Mouse (Mus musculus) liver, embryonic 16.5 days (tissue): ENCODE measurements around the gene Smad1. TPM values are rescaled to one million over a fixed set of nuclear protein-coding genes. Genes with fewer than 3 reads are reported as not detected.

Source experiments
- ATAC-seq: fragments of 200-750 bp; cut with Nextera tagmentation; 2 replicates; pipeline ENCODE4 v1.8.0; 2017; ENCODE audit warnings: low read depth, mild to moderate bottlenecking, moderate number of reproducible peaks, moderate library complexity
- H3K27ac ChIP-seq: fragments of 300-500 bp; sonication (generic); 2 replicates; pipeline ENCODE4 v1.5.1; 2014; ENCODE audit warnings: mild to moderate bottlenecking, low read length
- H3K27me3 ChIP-seq: fragments of 300-500 bp; sonication (generic); 2 replicates; pipeline ENCODE4 v1.6.1; 2014; ENCODE audit warnings: low read depth, low read length, mixed read lengths; ENCODE audit not compliant: control insufficient read depth, insufficient read depth
- H3K36me3 ChIP-seq: fragments of 300-500 bp; sonication (generic); 2 replicates; pipeline ENCODE4 v1.6.1; 2014; ENCODE audit warnings: mild to moderate bottlenecking; ENCODE audit not compliant: control insufficient read depth, insufficient read depth
- H3K4me1 ChIP-seq: fragments of 300-500 bp; sonication (generic); 2 replicates; pipeline ENCODE4 v1.6.1; 2014; ENCODE audit warnings: low read depth, low read length, mixed read lengths; ENCODE audit not compliant: control insufficient read depth
- H3K4me2 ChIP-seq: fragments of 300-500 bp; sonication (generic); 2 replicates; pipeline ENCODE4 v1.6.1; 2014; ENCODE audit warnings: low read depth, low read length, mixed read lengths
- H3K4me3 ChIP-seq: fragments of 300-500 bp; sonication (generic); 2 replicates; pipeline ENCODE4 v1.5.1; 2014; ENCODE audit warnings: low read depth, mild to moderate bottlenecking, low read length
- H3K9ac ChIP-seq: fragments of 300-500 bp; sonication (generic); 2 replicates; pipeline ENCODE4 v1.6.1; 2014; ENCODE audit warnings: low read depth, low read length
- H3K9me3 ChIP-seq: fragments of 300-500 bp; sonication (generic); replicated peaks from 2 replicates; pipeline ENCODE4 v1.6.1; 2016; ENCODE audit warnings: low read length; ENCODE audit not compliant: control insufficient read depth
- WGBS: fragments of 180-500 bp; shearing (Covaris S2); extraction: QIAGEN DNeasy Blood & Tissue Kit; methylation state at CpG from one replicate; pipeline ENCODE4 v1.1.7; 2014; ENCODE audit not compliant: insufficient replicate concordance; 5-methylcytosine and 5-hydroxymethylcytosine counted together
- polyA plus RNA-seq: library from polyadenylated mRNA; unstranded; fragments of >200 nt; fragmentation: Nextera tagmentation; extraction: Ambion mirVana; gene quantifications from 2 replicates; pipeline ENCODE4 v1.2.1, GENCODE M21; 2015

The Smad1 gene
- polyA plus RNA-seq, 1 experiment from 2014 or later = 6.9 TPM

DNA sequence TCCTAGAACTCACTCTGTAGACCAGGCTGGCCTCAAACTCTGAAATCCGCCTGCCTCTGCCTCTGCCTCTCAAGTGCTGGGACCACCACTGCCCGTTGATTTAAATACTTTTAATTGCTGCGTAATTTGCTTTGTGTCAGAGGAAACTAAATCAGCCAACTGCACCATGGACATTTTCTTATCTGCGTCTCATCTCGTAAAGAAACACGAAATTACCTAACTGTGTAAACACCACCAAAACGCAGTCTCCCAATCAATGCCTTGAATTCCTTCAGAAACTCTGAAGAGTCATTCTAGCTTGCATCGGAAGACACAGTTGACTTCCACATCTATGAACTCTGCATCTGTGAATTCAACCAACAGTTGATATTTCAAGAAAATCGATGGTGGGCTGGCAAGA is 22.7 kb downstream of the Smad1 start:
- Histone ChIP-seq H3K9ac (no peak overlapping the region), H3K4me1 (peaks cover 19% of the 10 kb centered on the region), H3K9me3 (no peaks in the 10 kb centered on the region), H3K36me3 (no peaks in the 10 kb centered on the region), H3K27ac (no peak overlapping the region), H3K4me2 (no peak overlapping the region), H3K27me3 (no peaks in the 10 kb centered on the region), H3K4me3 (no peak overlapping the region)
- WGBS = 62% methylated on average over 9 of the region's 9 CpGs
- no peak for ATAC-seq

DNA sequence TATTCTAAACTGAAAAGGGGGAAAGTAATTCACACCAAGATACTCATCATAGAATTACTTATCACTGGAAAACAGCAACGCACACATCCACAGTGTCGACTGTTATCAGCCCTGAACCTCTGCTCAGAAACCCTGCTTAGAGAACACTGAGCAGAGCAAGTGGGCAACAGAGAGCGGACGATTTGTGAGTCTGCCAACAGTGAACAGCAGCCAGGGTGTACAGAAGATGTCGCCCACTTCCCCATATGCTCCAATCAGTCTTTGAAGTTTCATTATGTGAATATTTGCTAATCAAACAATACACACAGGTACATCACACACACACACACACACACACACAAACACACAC is 23.6 kb downstream of the Smad1 start:
- Histone ChIP-seq H3K9me3 (no peaks in the 10 kb centered on the region), H3K27ac (peak overlapping the region; percentile 58; the same call in 1 of the 2 replicates), H3K4me3 (no peak overlapping the region), H3K9ac (no peak overlapping the region), H3K36me3 (no peaks in the 10 kb centered on the region), H3K27me3 (no peaks in the 10 kb centered on the region), H3K4me2 (peak overlapping the region; percentile 44), H3K4me1 (peaks cover 19% of the 10 kb centered on the region)
- ATAC-seq = peak; percentile 72
- WGBS = 6% methylated on average over 5 of the region's 5 CpGs

DNA sequence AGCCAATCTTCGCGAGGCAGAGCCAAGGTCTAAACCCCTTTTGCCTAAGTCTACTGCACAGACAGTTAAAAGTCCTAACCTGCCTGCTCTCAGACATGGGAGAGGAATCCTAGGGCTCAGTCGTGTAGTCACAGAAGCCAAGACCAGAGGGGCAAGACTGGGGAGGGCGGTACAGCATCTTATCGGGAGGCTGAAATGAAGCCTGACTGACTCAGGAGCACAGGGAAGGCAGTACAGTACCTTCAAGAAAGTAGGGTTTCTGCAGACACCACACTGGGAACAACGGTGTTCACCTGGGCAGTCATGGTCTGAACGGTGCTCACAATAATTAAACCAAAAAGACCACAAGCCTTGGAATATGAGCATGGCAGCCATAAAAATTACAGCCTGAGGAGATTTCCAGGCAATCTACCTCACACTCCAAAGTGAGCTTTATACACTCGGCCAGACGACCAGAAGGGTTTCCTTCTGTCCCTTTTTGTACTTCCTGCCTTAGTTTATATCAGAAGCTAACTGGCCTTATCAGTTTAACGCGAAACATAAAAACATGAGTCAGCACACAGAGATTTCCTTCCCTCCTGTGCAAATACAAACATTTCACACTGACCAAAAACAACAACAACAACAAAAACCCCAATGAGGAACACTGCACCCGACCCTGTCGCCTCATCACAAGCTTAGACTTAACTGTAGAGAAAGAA is 24.1 kb downstream of the Smad1 start:
- 0 out of 2 replicates have a peak overlapping the region, but pooled peaks have one; percentile 18 for H3K4me3 ChIP-seq
- peak; percentile 28; the same call in 1 of the 2 replicates for ATAC-seq

DNA sequence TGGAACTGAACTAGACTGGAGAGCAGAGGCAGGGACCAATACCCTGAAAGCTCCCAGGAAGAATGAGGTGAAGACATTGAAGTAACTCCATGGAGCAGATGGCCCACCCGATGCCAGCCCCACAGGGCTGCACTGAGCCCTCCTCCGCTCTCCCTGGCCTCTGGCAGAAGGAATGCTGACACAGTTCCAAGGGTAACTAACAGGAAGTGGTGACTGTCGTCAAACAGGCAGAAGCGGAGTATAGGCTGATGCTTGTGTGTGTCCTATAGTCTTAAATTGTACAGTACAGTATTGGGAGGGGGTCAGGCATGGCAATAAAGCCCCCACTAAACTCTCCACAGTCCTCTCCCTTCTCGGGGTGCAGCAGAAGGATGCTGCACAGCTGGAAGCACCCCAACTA is 24.9 kb downstream of the Smad1 start:
- no peak overlapping the region for H3K4me2 ChIP-seq
- 25% methylated on average over 5 of the region's 5 CpGs for WGBS
- no peaks in the 10 kb centered on the region for H3K9me3 ChIP-seq
- no peak overlapping the region for H3K9ac ChIP-seq
- ATAC-seq = no peak
- no peaks in the 10 kb centered on the region for H3K27me3 ChIP-seq
- H3K4me1 ChIP-seq = peaks cover 19% of the 10 kb centered on the region
- H3K27ac ChIP-seq = no peak overlapping the region; the same call in 1 of the 2 replicates
- no peak overlapping the region for H3K4me3 ChIP-seq
- no peaks in the 10 kb centered on the region for H3K36me3 ChIP-seq

More for the DNA sequence above, 24.1 kb downstream of the Smad1 start:
- Histone ChIP-seq H3K4me1 (peaks cover 19% of the 10 kb centered on the region), H3K36me3 (no peaks in the 10 kb centered on the region), H3K9me3 (no peaks in the 10 kb centered on the region), H3K27me3 (no peaks in the 10 kb centered on the region), H3K4me2 (peak overlapping the region; percentile 44), H3K9ac (no peak overlapping the region), H3K27ac (peak overlapping the region; percentile 58)
- 10% methylated on average over 13 of the region's 13 CpGs for WGBS

DNA sequence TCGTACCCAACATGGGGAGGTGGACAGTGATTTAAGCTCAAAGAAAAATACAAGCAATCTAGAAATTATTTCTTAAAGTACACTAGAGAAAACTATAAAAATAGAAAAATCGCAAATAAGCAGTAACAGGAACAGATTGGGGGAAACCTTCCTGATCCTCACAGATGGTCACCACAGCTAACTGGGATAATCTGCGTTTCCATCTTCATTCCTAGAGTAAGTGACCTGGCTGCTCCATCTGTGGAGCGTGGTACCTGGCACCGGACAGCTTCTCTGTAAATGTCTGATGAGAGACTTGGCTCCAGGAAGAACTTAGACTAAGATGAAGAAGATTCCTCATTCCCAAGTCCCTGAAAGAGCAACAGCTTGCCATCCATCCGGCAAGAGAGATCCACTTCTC is 25.8 kb downstream of the Smad1 start:
- ATAC-seq = no peak
- 65% methylated on average over 6 of the region's 6 CpGs for WGBS
- H3K9ac ChIP-seq = no peak overlapping the region

DNA sequence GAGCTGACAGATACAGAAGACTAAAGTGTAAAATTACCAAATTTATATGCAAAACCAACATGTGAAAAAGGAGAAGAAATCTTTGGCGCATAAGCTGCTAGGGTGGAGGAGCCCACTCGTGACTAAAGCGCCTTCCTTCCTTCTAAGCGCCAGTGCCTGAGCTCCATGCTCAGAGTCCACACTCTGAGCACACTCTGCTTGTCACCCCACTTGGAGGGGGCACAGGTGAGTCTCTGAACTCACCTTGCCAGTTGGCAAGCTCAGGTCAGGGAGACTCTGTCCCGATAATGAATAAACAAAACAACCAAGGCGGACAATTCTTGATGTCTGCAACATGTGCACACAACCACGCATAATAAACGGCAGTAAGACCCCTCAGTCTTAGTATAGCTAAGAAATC is 26.4 kb downstream of the Smad1 start:
- Histone ChIP-seq H3K36me3 (no peaks in the 10 kb centered on the region), H3K27ac (no peak overlapping the region), H3K4me3 (no peak overlapping the region), H3K27me3 (no peaks in the 10 kb centered on the region), H3K4me1 (peaks cover 22% of the 10 kb centered on the region), H3K9ac (no peak overlapping the region), H3K9me3 (no peaks in the 10 kb centered on the region), H3K4me2 (0 out of 2 replicates have a peak overlapping the region, but pooled peaks have one; percentile 18)
- 61% methylated on average over 8 of the region's 8 CpGs for WGBS
- ATAC-seq = no peak

More for the DNA sequence above, 25.8 kb downstream of the Smad1 start:
- Histone ChIP-seq H3K4me2 (no peak overlapping the region), H3K27me3 (no peaks in the 10 kb centered on the region), H3K4me3 (no peak overlapping the region), H3K36me3 (no peaks in the 10 kb centered on the region), H3K9me3 (no peaks in the 10 kb centered on the region), H3K27ac (no peak overlapping the region), H3K4me1 (peaks cover 22% of the 10 kb centered on the region)

DNA sequence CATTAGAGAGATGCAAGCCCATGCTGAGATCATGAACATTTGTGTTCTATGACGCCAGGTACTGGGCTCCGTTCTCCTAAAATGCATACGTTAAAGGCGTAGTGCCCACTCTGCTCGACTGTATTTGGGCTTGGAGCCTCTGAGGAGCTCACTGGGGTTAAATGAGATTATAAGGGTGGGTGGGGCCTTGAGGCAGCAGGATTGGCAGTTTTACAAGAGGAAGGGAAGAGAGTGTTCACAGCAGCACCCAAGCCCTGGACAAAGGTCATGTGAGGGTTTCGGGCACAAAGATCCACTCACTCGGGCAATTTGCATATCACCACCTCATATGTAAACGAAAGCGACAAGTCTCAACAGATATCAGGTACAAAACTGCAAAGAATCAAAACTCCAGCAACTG is 26.8 kb downstream of the Smad1 start:
- peaks cover 22% of the 10 kb centered on the region for H3K4me1 ChIP-seq
- H3K27me3 ChIP-seq = no peaks in the 10 kb centered on the region
- no peak overlapping the region for H3K9ac ChIP-seq
- H3K4me3 ChIP-seq = no peak overlapping the region
- 0 out of 2 replicates have a peak overlapping the region, but pooled peaks have one; percentile 18 for H3K4me2 ChIP-seq
- WGBS = 50% methylated on average over 9 of the region's 9 CpGs
- H3K36me3 ChIP-seq = no peaks in the 10 kb centered on the region
- peak; percentile 58 for ATAC-seq
- no peaks in the 10 kb centered on the region for H3K9me3 ChIP-seq
- H3K27ac ChIP-seq = no peak overlapping the region

DNA sequence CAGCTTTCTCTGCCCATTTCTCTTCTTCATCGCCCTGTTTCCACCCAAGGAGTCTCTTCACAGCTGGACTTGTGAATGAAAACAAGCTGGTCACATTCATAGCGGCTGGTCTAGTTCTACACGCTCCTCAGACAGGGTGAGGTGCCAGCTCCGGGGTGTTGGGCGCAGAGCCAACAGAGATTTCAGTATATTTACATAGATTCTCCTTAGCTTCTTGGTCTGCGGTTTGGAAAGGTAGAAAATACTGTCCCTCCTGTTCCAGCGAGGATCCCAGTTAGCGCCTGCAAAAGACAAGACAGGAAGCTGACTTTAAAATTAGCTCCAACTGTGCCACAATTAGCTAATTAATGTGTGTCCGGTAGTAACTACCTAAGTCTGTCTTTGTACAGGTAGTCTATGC is 27.2 kb downstream of the Smad1 start:
- no peak overlapping the region for H3K4me2 ChIP-seq
- no peaks in the 10 kb centered on the region for H3K9me3 ChIP-seq
- no peak overlapping the region for H3K9ac ChIP-seq
- H3K27me3 ChIP-seq = no peaks in the 10 kb centered on the region
- ATAC-seq = no peak
- no peak overlapping the region for H3K4me3 ChIP-seq
- no peak overlapping the region for H3K27ac ChIP-seq
- 73% methylated on average over 9 of the region's 9 CpGs for WGBS
- H3K4me1 ChIP-seq = peaks cover 22% of the 10 kb centered on the region
- H3K36me3 ChIP-seq = no peaks in the 10 kb centered on the region

DNA sequence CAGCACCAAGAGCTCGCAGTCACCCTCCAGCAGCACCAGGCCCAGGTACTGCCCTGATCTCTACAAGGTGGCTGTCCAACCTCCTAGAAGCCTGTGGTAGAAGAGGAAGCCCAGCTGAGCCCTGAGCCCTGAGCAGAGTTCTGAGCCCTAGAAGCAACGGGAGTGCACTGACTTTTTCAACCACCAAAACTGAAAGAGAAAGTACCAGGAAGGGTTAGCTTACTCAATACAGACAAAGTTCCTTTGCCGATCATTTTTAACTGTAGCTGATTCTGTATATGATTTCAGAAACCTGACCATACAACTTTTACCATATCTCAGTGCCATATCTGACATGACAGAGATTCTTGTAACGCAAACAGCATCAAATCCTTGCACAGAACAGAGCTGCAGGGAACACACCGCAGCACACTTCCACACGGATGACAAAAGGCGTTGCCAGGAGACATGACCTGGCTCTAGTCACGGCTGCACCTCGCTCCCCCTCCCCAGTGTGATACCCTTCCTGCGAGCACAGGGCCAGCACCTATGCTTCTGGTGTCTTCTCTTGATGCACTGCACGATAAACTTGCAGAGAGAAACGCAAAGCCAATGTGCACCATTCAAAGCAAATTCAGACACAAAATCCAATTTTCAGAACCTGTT is 28.6 kb downstream of the Smad1 start:
- WGBS = 64% methylated on average over 12 of the region's 12 CpGs
- ATAC-seq = no peak
- H3K4me1 ChIP-seq = peaks cover 18% of the 10 kb centered on the region
- H3K36me3 ChIP-seq = no peaks in the 10 kb centered on the region
- no peaks in the 10 kb centered on the region for H3K9me3 ChIP-seq
- H3K4me2 ChIP-seq = 0 out of 2 replicates have a peak overlapping the region, but pooled peaks have one; percentile 6
- no peak overlapping the region for H3K27ac ChIP-seq
- H3K9ac ChIP-seq = no peak overlapping the region; the same call in 1 of the 2 replicates
- no peak overlapping the region for H3K4me3 ChIP-seq
- no peaks in the 10 kb centered on the region for H3K27me3 ChIP-seq
